Mouse (Mus musculus): ENCODE data around the gene Tmsb15b2.
"Not testable (repeated sequence)": the region's sequence is repeated elsewhere in the genome, so short reads cannot be mapped to it uniquely, and the experiment has no call there.

Gene Tmsb15b2

DNA sequence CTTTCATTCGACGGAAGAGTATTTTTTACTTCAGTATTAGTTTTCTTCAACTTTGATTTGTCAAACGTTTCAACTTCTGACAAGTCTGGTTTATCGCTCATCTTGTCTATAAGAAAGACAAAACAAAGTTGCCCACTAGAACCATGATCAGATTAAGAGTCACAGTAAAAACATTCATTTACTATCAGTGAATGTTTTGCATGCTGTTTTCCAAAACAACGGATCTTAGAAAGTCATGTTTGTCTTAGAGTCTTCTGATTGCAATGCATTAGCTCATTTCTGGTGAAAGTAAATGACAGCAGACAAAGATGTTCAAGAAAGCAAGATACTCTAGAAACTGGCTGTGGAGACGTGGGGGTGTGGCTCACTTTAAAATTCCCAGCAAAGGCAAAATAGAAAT lies at the start of gene Tmsb15b2:
TSS of gene Tmsb15b2 (minus strand) at position 101 of the 400 bp plus-strand sequence.
- POLR2A ChIA-PET = interaction anchor here in 1 of 4 experiments (0.6 to 0.7 kb wide), 4 partner anchors 12 to 235 kb away, joined by 3 to 4 read pairs (median 4); no protein-coding TSS in a partner anchor
- CTCF ChIA-PET = not testable (repeated sequence)

DNA sequence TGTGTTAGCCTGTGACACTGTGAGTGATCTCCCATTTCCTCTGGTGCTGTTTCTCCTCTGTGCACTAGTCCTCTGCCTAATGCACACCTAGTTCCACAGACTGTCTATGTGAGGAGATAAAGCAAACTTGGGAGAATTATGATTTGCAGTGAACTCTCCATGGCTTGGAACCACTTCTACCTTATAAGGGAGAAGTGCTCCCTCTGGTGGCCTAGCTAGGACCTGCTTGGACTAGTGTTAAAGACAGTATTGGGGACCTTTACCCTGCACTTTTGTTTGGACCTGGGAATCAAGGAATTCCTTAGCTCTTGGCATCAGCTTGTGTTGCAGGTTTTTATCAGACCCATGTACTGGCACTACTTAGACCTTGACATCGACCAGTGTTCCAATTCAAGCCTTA lies 44.0 kb upstream of the Tmsb15b2 start:
- POLR2A ChIA-PET = interaction anchor here in 3 of 4 experiments (0.6 to 1.8 kb wide), 8 partner anchors 10 to 278 kb away, joined by 3 to 7 read pairs (median 4); partner anchors contain the start of gene Zcchc18 (in 1 of the 3)
- CTCF ChIA-PET = interaction anchor here (0.8 to 1.8 kb wide), 14 partner anchors 11 to 310 kb away, joined by 3 to 7 read pairs (median 4); partner anchors contain the start of genes Zcchc18 (in 2 of the 4) and Slc25a53 (in 1 of the 4)

DNA sequence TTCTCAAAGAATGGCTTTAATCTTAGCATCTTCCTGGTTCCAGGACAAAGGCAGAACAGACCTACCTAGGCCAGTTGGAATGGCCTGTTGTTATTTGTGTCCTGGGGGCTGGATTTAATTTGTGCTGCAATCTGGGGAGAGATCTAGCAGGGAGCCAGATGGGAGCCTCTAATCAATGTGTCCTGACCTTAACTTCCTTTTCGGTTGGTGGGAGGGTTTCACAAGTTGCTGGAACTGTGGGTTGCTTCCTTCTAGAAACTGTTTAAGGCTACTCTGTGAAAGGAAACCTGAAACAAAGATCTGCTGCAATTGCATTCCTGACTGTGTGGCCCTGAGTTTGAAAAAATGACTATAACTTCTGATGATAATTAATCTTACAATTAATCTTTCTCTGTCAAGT lies 42.4 kb upstream of the Tmsb15b2 start:
- CTCF ChIA-PET = no interaction called here
- POLR2A ChIA-PET = interaction anchor here in 3 of 4 experiments (0.8 to 1.9 kb wide), 3 partner anchors 16 to 277 kb away, joined by 3 to 5 read pairs (median 3); no protein-coding TSS in a partner anchor

DNA sequence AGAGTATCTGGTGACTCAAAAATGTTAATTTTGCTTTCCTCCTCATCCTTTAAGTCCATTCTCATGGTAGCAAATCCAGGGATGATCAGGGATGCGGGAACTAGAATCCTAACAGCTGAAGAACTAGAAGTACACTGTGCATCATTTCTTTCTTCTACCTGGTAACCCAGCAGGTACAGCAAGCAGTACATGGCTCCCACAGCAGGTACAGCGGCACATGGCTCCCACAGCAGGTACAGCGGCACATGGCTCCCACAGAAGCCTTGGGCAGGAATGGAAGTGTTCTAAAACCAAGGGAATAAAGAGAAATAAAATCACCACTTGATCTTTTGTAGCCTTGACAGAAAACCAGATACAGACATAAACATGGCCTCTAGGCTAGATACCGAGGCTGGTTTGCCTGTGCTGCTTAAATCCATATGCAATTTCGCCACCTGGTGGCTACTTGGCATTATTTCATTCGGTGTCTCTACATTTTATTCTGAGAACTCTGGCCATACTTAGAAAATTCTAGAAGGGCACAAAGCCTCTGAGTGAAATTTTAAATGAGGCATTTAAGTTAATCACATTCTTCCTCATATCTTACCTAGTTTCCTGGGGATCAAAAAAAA lies 39.9 kb upstream of the Tmsb15b2 start:
- ChIA-PET POLR2A (interaction anchor here in 1 of 4 experiments (1.2 kb wide), 1 partner anchor 22 kb away, joined by 3 read pairs; no protein-coding TSS in a partner anchor), CTCF (interaction anchor here in 1 of 4 experiments (1.2 kb wide), 1 partner anchor 22 kb away, joined by 4 read pairs; the partner anchor contains the start of gene Zcchc18)

DNA sequence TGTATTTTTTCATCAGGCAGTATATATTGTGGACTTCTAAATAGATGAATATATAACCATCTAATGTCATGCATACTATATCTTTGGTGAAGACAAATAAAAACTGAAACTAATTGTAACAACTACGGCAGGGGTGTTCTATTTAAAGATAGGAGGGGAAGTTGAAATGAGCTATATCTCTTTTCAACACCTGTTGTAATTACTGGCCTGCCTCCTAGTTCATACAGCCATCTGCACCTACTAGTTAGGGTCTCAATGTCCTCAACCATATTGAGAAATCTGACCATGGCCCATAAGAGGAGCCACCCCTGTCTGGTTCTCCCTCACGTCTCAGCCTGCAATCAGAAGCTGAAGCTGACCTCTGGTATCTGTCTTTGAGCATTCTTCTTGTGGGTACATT lies 21.0 kb upstream of the Tmsb15b2 start:
- CTCF ChIA-PET = no interaction called here
- POLR2A ChIA-PET = interaction anchor here in 1 of 4 experiments (0.6 kb wide), 1 partner anchor 136 kb away, joined by 3 read pairs; no protein-coding TSS in a partner anchor

DNA sequence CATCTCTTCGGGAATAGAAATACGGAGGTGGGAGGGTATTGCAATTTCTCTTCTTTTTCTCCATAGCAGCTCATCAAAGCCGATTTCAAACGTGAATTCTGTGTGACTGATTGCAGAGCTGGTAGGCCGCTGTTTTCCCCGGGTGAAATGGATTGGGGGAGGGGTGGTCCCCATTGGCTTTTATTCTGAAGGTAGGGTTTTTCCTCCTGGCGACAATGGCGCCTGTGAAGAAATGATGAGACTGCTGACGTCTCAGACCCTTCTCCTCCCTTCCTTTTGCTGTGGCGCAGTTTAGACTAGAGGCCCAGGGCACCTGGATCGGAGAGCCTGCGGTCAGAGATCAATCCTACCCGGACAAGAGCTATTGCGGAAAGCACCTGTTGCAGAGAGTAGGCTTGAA lies 18.3 kb upstream of the Tmsb15b2 start:
- ChIA-PET CTCF (interaction anchor here in 3 of 4 experiments (0.6 to 1.4 kb wide), 5 partner anchors 21 to 149 kb away, joined by 3 to 5 read pairs (median 4); partner anchors contain the start of gene Fam199x (in 1 of the 3)), POLR2A (interaction anchor here in 3 of 4 experiments (0.9 to 1.0 kb wide), 3 partner anchors 10 to 255 kb away, joined by 3 read pairs; no protein-coding TSS in a partner anchor)

DNA sequence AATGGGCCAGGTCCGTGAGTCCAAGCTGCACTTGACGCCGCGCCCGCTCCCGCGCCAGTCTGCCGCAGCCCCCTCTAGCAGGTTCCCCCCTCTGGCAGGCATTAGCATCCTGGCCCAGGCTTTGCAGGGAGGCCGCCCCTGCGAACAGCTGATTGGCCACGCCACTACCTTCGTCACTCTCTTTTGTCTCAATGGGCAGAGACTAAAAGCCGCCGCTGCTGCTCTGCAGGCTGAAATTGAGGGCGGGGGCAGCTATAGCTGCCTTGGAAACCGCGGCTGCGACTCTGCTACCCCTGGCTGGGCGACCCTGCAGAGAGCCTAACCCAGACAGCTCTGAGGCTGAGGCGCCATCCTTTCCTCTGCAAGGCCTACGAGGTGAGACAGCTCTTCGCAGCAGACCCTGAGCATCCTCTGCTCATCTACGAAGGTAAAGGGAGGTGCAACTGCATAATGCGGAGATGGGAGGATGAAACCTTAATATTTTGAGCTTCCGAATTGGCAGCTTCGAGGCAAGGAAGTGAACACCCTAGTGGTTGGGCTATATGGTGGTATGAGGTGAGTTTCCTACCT lies 17.8 kb upstream of the Tmsb15b2 start, which contains the start of gene Zcchc18:
TSS of gene Zcchc18 (plus strand) at position 178 of the 570 bp plus-strand sequence.
- POLR2A ChIA-PET = interaction anchor here in 3 of 4 experiments (0.8 to 2.1 kb wide), 8 partner anchors 10 to 255 kb away, joined by 3 to 5 read pairs (median 3); no protein-coding TSS in a partner anchor
- CTCF ChIA-PET = interaction anchor here in 2 of 4 experiments (1.1 to 1.4 kb wide), 6 partner anchors 21 to 149 kb away, joined by 3 to 5 read pairs (median 4); partner anchors contain the start of gene Fam199x (in 1 of the 2)

DNA sequence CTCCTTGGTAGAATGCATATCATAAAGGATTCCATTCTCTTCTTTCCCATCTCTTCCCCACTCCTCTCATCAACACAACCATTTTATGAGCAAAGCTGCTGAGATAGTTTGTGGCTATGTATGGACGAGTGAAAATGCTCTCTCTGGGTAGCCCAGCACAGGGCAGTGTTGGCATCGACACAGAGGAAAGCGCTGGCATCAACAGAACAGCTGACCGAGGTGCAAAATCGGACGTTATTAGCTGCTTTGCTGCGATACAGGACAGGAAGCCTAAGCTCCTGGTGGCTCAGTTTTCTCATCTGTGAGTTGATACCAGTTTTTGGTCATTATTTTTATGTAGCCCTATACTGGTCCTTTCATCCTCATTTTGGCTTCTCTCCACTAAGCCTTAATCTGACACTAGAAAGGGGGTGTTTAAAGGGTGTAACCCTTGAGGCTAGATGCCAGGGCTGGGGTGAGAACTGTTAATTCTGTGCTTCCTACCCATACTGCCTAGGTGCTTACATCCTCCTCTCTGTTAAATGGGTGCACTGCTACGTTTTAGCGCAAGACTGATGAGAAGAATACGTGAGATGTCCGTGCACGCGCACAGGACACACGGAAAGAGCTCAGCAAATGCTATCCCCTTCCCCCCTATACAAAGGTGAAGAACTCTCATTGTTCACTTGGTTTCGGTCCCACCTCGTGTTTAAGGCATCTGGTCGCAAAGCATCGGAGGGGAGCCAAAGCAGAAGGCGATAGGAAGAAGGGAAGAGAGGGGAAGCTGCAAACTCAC lies 17.1 kb upstream of the Tmsb15b2 start:
- ChIA-PET CTCF (interaction anchor here in 2 of 4 experiments (1.1 to 1.4 kb wide), 6 partner anchors 22 to 150 kb away, joined by 3 to 5 read pairs (median 4); partner anchors contain the start of gene Fam199x (in 1 of the 2)), POLR2A (interaction anchor here (0.6 to 2.1 kb wide), 8 partner anchors 11 to 203 kb away, joined by 3 to 10 read pairs (median 3); no protein-coding TSS in a partner anchor)

DNA sequence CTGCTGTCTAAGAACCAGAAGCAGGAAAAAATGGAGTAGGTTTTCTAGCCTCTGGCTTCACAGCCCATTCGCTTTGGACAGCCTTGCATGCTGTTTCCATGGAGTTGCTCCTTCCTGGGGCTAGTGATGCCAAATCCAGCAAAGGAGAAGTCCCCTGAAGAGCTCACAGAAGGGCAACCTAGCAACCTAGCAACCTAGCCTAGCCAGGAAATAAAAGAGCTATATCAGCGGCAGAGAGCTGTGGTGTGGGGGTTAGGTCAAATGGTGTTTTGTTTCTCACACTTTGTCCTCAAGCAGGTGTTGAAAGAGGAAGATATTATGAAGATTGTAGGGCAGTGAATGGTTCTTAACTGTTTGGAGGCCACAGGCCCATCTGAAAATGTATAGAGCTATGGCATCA lies 16.0 kb upstream of the Tmsb15b2 start:
- POLR2A ChIA-PET = interaction anchor here in 2 of 4 experiments (0.6 to 2.1 kb wide), 3 partner anchors 15 to 109 kb away, joined by 4 to 5 read pairs (median 5); no protein-coding TSS in a partner anchor

DNA sequence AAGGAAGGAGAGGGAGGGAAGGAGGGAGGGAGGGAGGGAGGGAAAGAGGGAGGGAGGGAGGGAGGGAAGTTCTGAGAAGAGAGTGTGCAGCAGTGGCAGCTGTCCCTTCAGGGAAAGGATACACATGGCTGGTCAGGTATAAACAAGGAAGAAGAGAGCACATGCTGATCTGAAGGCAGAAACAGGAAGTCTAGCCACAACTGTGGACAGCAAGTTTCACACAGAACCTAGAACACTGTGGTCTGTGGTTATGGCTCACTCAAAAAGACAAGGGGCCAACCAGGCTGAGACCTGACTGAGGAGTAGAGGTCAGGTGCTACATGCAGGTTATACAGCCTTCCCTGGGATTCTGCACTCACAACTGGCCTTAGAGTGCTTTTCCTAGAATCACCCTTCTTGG lies 10.7 kb upstream of the Tmsb15b2 start:
- ChIA-PET POLR2A (no interaction called here), CTCF (no interaction called here)

More for the DNA sequence above, 16.0 kb upstream of the Tmsb15b2 start:
- CTCF ChIA-PET = no interaction called here

DNA sequence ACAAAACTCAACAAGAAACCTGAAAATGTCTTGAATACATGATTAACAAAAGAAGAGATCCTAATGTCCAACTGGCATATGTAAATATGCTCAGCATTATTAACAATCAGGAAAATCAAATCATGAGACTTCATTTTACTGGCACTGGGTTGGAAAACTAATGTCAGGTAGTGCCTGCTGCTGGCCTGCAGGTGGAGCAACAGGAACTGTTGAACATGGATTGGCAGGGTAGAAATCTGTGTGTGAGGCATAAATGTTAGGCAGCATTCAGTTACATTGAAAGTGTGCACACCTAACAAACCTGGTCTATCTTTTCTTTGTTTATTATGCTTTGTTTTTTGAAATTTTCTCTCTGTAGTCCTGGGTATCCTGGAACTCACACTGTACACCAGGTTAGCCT lies 3.3 kb upstream of the Tmsb15b2 start:
- CTCF ChIA-PET = no interaction called here
- POLR2A ChIA-PET = no interaction called here

DNA sequence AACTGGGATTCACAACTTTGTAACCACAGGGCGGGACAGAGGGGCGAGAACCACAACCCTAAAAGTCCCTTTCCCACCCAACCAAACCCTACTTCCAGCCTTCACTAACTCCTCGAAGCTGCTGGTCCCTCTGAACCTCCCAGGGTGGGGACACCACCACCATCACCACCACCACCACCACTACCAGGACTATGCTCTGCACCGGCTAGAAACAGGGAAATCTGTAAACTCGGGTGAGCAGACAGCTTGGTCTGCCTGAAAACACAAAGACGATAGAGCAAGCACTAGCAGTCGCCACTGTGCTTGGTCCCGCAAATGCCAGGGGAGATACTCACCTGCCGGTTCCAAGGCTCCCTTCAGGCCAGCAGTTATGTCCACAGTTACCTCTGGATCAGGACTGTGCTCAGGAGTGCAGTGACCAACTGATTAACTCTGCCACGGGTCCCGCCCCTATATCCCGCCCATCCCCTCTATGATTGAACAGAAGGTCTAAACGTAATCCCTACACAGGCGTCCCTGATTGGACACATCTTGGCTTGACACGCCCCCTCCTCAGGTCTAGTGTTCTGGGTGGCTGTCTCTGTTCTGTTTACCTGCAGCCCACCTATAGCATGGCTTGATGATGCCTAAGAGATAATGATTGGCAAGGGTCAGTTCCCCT lies 1.3 kb upstream of the Tmsb15b2 start, which contains the start of the genes Tmsb15l and Tmsb15b1:
TSS of gene Tmsb15l (minus strand) at position 446 of the 661 bp plus-strand sequence.
TSS of gene Tmsb15b1 (minus strand) at position 451 of the 661 bp plus-strand sequence.
- CTCF ChIA-PET = no interaction called here
- POLR2A ChIA-PET = interaction anchor here in 2 of 4 experiments (0.5 to 0.6 kb wide), 2 partner anchors 54 to 62 kb away, joined by 3 read pairs; partner anchors contain the start of gene Slc25a53 (in 1 of the 2)

DNA sequence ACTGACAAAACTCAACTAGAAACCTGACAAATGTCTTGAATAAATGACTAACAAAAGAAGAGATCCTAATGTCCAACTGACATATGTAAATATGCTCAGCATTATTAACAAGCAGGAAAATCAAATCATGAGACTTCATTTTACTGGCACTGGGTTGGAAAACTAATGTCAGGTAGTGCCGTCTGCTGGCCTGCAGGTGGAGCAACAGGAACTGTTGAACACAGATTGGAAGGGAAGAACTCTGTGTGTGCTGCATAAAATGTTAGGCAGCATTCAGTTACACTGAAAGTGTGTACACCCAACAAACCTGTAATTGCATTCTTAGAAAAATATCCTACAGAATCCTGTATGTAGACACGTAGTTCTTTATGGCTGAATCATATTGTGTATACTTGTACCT lies 15.6 kb downstream of the Tmsb15b2 start:
- ChIA-PET CTCF (no interaction called here), POLR2A (interaction anchor here in 1 of 4 experiments (0.6 kb wide), 1 partner anchor 27 kb away, joined by 4 read pairs; no protein-coding TSS in a partner anchor)

DNA sequence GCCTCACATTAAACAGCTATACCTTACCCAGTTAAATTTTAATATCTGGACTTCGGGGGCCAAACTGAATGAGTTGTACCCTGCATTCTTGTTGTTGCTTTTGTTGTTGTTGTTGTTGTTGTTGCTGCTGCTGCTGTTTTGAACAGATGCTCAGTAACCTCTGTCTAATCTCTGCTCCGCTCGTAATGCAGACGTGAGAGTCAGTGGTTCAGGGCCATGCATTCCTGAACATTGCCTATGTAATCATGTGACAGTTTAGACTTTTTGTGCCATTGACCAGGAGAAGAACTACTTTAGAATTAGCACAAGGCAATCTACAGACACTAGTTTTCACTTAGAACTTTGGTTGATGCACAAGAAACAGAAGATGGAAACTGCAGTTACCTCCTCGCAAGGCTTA lies 17.0 kb downstream of the Tmsb15b2 start:
- ChIA-PET POLR2A (interaction anchor here in 1 of 4 experiments (0.6 to 0.7 kb wide), 2 partner anchors 34 to 56 kb away, joined by 3 read pairs; partner anchors contain the start of gene Zcchc18), CTCF (interaction anchor here in 2 of 4 experiments (0.8 to 1.6 kb wide), 2 partner anchors 183 kb away, joined by 3 to 4 read pairs; no protein-coding TSS in a partner anchor)

DNA sequence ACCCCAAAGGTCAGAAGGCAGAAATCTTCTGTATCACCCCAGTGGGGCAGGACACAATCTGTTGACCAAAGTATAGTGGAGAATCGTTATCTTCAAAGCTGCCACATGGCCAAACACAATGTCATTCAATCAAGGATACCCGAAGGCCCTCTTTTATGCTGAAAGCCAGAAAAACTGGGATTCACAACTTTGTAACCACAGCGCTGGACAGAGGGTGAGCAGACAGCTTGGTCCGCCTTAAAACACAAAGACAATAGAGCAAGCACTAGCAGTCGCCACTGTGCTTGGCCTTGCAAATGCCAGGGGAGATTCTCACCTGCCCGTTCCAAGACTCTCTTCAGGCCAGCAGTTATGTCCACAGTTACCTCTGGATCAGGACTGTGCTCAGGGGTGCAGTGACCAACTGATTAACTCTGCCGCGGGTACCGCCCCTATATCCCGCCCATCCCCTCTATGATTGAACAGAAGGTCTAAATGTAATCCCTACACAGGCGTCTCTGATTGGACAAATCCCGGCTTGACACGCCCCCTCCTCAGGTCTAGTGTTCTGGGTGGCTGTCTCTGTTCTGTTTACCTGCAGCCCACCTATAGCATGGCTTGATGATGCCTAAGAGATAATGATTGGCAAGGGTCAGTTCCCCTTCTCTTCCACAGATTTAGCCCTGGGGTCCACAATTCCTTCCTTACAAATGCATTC lies 17.6 kb downstream of the Tmsb15b2 start:
- ChIA-PET POLR2A (interaction anchor here in 1 of 4 experiments (0.6 to 0.7 kb wide), 2 partner anchors 35 to 56 kb away, joined by 3 read pairs; partner anchors contain the start of gene Zcchc18), CTCF (interaction anchor here in 2 of 4 experiments (0.8 to 1.6 kb wide), 2 partner anchors 184 kb away, joined by 3 to 4 read pairs; no protein-coding TSS in a partner anchor)

DNA sequence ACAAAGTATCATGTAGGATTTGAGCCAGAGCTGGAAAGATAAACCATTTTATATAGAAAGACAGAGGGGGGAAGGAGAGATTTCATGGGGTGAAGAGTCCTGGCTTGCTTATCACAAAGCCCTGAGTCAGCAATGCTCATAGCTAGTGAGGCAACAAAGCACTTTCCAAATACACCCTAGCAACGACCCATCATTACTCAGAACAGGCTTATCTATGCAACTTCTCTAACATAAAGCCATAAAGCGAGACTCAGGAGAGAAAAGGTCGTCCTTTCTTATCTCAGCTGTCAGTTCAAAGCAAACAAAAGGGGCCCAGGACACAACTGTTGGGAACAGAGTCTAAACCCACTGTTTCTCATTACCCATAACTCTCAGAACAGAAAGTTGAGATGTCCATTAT lies 37.3 kb downstream of the Tmsb15b2 start:
- ChIA-PET POLR2A (no interaction called here), CTCF (no interaction called here)

DNA sequence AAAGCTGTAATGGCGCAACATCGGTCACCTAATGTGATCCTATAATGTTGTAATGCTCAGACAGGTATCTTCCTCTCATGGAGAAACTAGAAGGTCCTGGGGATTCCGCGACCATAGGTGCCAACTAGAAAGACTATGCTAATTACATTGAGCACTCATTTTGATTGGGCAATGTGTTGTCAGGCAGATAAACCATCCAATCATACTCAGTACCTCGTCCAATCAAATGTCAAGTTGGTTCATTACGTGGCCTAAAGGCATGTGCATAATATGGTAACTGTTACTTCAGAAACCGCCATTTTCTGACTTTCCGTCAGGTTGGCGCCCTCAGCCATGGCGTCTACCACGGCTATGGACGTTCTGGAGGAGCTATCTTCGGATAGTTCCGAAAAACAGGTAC lies 48.3 kb downstream of the Tmsb15b2 start, which contains the start of gene H2bfm:
TSS of gene H2bfm (plus strand) at position 295 of the 400 bp plus-strand sequence.
- CTCF ChIA-PET = interaction anchor here in 1 of 4 experiments (0.6 kb wide), 1 partner anchor 243 kb away, joined by 3 read pairs; no protein-coding TSS in a partner anchor
- POLR2A ChIA-PET = no interaction called here
